Mouse (Mus musculus): ENCODE data around the gene Siva1. TPM values are rescaled to one million over a fixed set of nuclear protein-coding genes. Genes with fewer than 3 reads are reported as not detected.

Siva1 gene
- total RNA-seq, 2 experiments from 2014 or later, result 113 to 339 TPM

DNA sequence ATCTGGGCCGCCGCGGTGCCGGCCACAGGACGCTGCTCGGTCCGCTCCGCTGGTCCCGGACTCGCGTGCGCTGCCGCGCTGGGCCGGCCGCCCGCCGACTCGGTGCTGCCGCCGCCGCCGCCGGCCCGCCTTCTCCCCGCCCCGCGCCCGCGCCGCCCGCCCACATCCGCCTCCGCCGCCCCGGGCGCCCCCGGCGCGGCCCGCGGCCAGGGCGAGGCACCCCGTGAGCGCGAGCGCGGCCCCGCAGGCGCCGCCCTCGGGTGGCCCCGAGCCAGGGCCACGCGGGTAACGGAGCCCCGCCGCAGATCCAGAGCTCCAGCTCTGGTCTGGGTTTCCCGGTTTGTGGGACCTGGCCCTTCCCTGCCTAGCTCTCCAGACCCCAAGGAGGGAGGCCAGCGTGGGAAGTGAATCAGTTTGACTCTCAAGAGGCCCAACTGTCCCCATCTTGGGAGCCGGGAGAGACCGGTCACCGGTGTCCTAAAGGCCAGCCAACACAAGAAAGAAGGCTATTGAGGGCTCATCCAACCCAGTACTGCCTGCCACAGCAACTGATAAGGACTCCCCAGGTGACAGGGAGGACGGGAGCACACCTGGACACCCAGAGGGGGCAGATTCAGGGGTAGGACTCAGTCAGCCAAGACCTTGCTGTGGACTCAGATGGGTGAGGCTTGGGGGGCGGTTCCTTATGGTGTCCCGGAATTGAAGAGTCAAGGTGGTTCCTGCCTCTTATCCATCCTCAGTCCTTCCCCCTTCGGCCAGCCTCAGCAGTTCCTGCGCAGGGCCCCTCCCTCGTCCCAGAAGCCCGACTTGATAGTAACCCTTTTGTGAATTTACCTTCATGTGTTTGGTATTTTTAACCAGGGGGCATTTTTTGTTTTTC, 29.9 kb downstream of the Siva1 start, which contains the start of gene Akt1:
Gene Akt1 (minus strand): TSS at position 753 of the 880 bp plus-strand sequence.
- peak; percentile 39 for ATAC-seq (replicated peaks; ENCODE audit: poor library complexity, severe bottlenecking)

DNA sequence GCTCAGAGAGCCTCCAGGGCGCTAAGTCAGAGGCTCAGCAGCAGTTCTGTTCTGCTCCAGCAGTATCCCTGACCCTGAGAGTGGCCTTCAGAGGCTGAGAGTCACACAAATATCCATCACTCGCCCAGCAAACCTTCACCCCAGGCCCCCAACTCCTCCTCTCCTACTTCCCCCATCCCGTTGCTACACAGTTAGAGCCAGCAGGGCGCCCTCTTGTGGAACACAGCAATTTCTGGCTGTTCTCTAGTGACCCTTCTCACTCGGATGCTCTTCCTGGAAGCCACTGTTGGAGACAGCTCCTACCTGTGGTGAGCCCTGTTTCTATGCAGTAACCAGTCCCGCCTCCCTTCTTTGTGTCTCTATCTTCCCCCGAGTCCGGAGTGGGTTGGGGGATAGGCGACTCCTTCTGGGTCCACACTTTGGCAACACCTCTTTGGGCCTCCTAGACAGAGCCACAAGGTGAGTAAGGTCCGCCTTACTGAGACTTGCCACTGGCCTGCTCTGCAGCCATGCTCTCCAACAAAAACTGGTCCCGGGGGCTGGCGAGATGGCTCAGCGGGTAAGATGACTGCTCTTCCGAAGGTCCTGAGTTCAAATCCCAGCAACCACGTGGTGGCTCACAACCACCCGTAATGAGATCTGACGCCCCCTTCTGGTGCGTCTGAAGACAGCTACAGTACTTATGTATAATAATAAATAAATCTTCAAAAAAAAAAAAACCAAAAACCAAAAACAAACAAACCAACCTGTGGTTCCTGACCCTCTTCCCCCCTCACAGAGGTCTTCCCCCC, 31.0 kb downstream of the Siva1 start:
- ATAC-seq (replicated peaks; ENCODE audit: poor library complexity, severe bottlenecking), result peak; percentile 49

DNA sequence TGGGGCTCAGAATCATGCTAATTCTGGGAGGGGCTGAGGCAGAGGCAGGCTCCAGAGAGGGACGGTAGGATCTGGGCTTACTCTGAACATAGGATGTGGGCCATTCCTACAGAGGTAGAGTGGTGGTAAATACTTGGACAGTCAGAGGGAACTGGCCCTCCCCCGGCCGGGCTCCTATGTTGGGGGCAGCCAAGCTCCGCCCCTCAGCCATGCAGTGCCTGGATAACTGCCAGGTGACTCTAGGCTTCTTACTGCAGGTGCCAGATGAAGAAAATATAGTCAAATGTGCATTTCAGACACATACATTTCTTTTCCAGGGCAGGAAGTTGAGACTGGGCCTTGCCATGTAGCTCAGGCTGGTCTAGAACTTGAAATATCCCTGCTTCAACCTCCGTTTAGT, 32.6 kb downstream of the Siva1 start:
- no peak for ATAC-seq (replicated peaks; ENCODE audit: poor library complexity, severe bottlenecking)

DNA sequence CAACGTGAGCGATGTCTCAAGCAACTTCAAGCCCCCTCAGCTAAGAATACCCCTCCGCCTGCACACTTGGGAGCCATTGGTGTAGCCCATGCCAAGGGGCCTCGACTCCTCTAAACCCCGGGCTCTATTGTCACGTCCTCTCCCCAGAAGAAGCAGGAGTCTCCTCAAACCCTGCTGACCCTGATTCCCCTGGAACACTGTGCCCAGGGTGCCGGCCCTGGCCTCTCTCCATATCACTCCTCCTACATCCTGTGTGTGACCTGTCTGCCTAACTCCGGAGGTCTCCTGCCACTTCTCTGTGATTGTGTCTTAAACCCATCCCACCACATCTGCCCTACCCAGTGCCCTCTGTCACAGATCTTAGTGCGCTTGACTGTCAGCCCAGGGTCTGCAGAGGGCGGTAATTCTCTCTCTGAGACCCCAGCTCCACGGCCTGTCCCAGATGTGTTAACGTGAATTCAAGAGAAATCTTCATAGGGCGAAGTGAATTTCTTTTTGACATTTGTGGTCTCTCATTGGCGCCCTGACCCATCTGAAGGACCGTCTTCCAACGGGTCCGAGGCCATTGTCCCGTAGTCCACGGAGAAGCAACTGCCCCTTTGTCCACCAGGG, 33.6 kb downstream of the Siva1 start:
- no peak for ATAC-seq (replicated peaks; ENCODE audit: poor library complexity, severe bottlenecking)

DNA sequence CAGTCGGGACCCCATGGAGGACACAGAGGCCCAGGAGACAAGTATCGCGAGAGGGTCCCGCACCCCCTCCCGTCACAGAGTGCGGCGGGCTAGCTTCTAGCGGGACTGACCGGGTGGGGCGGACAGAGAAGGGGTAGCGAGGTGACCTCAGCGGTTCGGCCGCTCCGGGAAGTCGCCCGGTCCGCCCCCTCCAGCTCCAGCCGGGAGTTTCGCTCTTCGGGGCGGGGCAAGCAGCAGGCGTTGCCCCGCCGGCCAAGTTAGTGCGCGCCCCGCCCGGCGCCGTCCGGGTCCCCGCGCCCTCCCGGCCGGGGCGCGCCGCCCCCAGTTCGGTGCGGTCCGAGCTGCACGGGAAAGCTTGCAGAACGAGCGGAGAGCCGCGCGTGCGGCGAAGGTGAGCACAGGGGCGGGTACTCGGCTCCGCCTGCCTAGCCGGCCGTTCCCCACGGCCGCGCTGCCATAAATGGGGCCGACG, 34.1 kb downstream of the Siva1 start, which contains the start of gene Zbtb42:
Gene Zbtb42 (plus strand): TSS at position 274 of the 472 bp plus-strand sequence.
- peak; percentile 36 for ATAC-seq (replicated peaks; ENCODE audit: poor library complexity, severe bottlenecking)

DNA sequence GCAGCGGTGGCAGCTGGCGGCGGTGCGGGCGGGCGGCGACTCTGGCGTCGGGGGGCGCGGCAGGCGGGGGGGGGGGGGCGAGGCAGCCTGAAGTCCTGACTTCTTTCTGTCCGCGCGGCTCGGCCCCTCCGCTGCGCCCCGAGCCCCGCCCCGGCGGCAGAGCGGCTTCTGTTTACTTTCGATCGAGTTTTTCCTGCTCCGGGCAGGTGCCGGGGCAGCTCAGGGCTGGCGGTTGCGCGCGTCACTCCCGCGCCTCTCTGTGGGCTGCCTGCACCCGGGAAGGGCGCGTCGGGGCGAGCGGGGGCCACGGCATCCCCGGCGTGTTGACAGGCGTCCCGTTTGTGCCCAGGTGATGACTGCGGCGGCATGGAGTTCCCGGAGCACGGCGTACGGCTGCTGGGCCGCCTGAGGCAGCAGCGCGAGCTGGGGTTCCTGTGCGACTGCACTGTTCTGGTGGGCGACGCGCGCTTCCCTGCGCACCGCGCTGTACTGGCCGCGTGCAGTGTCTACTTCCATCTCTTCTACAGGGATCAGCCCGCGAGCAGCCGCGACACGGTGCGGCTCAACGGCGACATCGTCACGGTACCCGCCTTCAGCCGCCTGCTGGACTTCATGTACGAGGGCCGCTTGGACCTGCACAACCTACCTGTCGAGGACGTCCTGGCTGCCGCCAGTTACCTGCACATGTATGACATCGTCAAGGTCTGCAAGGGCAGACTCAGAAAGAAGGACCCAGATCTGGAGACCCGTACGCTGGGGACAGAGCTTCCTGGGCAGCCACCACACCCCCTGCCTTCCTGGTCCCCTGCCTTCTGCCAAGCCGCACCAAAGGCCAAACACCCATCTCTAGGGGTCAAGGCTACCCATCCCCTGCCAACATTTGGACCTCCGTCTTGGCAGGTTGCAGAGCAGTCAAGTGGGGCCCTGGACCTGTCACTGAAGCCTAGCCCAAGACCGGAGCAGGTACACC, 34.8 kb downstream of the Siva1 start:
- ATAC-seq (replicated peaks; ENCODE audit: poor library complexity, severe bottlenecking), result peak; percentile 14; the same call in 1 of the 2 replicates

DNA sequence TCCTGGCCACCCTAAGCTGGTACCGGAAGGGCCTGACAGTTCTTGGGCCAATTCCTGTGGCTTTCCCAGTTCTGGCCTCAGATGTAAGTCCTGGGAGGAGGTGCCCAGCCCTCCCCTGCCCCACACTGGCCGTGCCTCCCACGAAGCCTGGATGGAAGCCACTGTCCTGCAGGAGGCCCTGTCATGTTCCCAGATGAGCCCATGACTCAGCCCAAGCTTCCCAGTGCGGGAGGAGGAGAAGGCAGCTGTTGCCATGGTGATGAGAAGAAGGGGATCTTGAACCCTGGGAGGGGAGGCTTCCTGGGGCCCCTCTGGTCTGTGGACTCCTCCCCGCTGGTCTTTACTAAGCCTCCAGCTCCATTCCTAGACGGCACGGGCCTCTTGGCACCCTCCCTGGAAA, 38.9 kb downstream of the Siva1 start:
- no peak for ATAC-seq (replicated peaks; ENCODE audit: poor library complexity, severe bottlenecking)

DNA sequence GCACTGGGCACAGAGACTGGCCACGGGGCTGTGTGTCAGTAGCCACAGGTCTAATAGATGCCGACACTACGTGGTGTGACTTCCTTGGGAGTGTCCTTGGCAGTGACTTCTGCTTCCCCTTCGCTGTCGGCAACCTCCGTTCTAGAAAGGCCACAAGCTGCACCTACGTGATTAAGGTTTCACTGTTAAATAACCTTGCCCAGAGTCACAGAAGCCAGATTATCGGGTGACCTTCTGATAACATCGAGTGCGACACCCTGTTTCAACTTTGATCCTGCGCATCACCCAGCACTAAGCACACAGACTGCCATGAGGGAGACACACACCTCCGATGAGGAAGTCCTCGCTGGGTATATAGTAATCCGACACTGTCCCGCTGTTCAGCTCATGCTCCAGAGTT, 44.0 kb downstream of the Siva1 start:
- ATAC-seq (replicated peaks; ENCODE audit: poor library complexity, severe bottlenecking), result peak; percentile 70

DNA sequence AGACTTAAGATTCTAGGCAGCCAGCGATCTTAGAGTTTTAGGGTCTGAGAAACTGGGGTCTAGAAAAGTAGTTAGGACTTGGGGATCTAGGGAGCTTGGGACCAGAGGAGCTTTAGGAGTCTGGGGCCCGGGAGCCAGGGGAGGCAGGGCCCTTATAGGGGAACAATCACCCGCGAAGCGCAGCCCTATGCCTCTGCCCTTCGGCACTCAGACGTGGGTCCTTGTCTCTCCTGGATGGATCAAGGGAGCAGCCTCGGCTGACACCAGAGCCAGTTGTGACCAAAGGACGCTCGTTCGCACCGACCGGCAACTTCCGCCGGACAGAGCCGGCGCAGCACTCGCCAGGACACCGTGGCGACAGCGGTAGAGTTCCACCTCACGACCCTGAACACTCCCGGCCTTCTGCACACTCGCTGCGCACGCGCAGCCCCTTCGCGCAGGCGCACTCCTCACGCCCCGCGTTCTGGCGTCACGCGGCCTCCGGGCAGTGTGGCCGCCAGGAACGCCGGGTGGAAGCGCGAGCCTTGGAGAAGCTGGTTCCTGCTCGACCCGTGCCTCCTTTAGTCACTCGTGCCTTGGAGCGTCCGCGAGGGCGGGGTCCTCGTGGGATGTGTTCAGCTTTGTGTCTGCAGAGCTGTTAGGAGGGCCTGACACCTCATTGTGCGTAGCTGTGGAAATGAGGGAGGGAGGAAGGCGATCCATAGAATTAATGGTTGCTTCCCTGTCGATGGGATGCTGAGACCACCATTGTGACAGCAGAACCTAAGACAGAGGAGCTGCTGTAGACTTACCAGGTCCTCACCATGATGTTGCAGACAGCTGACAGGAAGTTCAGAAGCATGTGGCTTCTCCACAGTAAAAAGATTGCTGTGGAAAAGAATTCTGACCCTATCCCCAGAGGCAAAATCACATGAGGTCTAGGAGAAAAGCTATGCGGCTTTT, 49.0 kb downstream of the Siva1 start:
- ATAC-seq (replicated peaks; ENCODE audit: poor library complexity, severe bottlenecking), result peak; percentile 85

DNA sequence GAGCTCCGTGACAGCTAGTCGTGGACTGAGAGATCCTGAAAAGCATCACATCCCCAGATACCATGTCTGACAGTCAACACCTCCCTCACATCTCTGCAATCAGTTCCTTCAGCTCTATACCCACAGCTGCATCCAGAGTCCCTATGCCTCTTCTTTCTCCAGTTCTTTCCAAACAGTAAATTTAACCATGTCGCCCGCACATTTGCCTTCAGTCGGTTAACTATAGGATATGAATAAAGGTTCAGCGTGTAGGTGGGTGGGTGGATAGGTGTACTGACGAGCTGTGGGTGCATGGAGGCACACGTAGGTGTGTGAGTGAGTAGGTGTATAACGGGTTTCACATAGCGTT, 49.6 kb downstream of the Siva1 start:
- ATAC-seq (replicated peaks; ENCODE audit: poor library complexity, severe bottlenecking), result no peak

DNA sequence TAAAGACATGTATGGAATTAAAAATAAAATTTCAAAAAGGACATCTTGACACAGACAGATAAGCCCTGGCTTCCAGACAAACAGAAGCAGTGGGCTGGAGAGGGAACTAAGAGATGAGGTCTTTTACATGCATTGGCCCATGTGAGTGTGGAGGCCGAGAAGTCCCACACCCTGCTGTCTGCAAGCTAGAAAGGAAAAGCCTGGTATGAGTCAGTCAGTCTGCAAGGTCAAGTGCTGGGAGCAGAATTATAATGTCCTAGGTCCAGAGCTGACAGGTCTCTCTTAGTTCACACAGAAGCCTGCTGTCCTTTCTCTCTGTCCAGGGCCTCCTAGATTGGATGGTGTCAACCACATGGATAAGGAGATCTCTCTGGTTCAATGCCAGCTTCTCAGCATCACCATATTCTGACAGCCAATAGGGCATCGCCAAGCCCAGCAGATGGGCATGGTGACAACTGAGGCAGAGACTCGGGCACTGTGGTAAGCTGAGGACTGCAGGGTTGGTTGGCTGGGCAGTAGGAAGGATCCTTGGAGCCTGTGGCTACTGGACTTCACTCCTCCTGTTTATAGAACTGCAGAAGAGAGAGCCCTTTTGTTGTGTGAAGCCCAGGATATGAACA, 52.4 kb downstream of the Siva1 start:
- no peak for ATAC-seq (replicated peaks; ENCODE audit: poor library complexity, severe bottlenecking)

Other genes with a start within 250 kb of the Siva1 start
- gene A530016L24Rik, start 155.2 kb upstream of the Siva1 start, total RNA-seq (2014; fragmentation: Nextera tagmentation), result not detected in 2 replicates
- gene A530016L24Rik, start 155.2 kb upstream of the Siva1 start, total RNA-seq (2017), result not detected in 2 replicates
- gene Tmem179, start 127.9 kb upstream of the Siva1 start, total RNA-seq (2014; fragmentation: Nextera tagmentation), result not detected in 2 replicates
- not detected in 2 replicates for gene Tmem179, start 127.9 kb upstream of the Siva1 start, total RNA-seq (2017)
- 18.1 and 23.3 TPM in 2 replicates for gene Inf2, start 55.9 kb upstream of the Siva1 start, total RNA-seq (2014; fragmentation: Nextera tagmentation)
- gene Inf2, start 55.9 kb upstream of the Siva1 start, total RNA-seq (2017), result 3.6 and 7.8 TPM in 2 replicates
- gene Adssl1, start 24.6 kb upstream of the Siva1 start, total RNA-seq (2014; fragmentation: Nextera tagmentation), result 128 and 139 TPM in 2 replicates
- 109 and 122 TPM in 2 replicates for gene Adssl1, start 24.6 kb upstream of the Siva1 start, total RNA-seq (2017)
- gene Akt1, start 30.2 kb downstream of the Siva1 start, total RNA-seq (2014; fragmentation: Nextera tagmentation), result 118 and 134 TPM in 2 replicates
- 73.9 and 101 TPM in 2 replicates for gene Akt1, start 30.2 kb downstream of the Siva1 start, total RNA-seq (2017)
- gene Zbtb42, start 34.1 kb downstream of the Siva1 start, total RNA-seq (2014; fragmentation: Nextera tagmentation), result 1.0 and 5.4 TPM in 2 replicates
- 0.82 and 1.3 TPM in 2 replicates for gene Zbtb42, start 34.1 kb downstream of the Siva1 start, total RNA-seq (2017)
- gene Cep170b, start 75.8 kb downstream of the Siva1 start, total RNA-seq (2014; fragmentation: Nextera tagmentation), result 1.6 and 9.2 TPM in 2 replicates
- gene Cep170b, start 75.8 kb downstream of the Siva1 start, total RNA-seq (2017), result 0.56 and 1.2 TPM in 2 replicates
- gene Pld4, start 116.0 kb downstream of the Siva1 start, total RNA-seq (2014; fragmentation: Nextera tagmentation), result 39.4 and 92.1 TPM in 2 replicates
- gene Pld4, start 116.0 kb downstream of the Siva1 start, total RNA-seq (2017), result 21.1 and 25.4 TPM in 2 replicates
- gene Ahnak2, start 158.0 kb downstream of the Siva1 start, total RNA-seq (2014; fragmentation: Nextera tagmentation), result not detected in 2 replicates
- not detected in 2 replicates for gene Ahnak2, start 158.0 kb downstream of the Siva1 start, total RNA-seq (2017)
- gene Clba1, start 164.3 kb downstream of the Siva1 start, total RNA-seq (2014; fragmentation: Nextera tagmentation), result 1.7 and 2.4 TPM in 2 replicates
- 0.30 and 1.2 TPM in 2 replicates for gene Clba1, start 164.3 kb downstream of the Siva1 start, total RNA-seq (2017)
- gene Cdca4, start 184.7 kb downstream of the Siva1 start, total RNA-seq (2014; fragmentation: Nextera tagmentation), result 65.6 and 66.5 TPM in 2 replicates
- 61.9 and 64.3 TPM in 2 replicates for gene Cdca4, start 184.7 kb downstream of the Siva1 start, total RNA-seq (2017)
- gene Gpr132, start 223.5 kb downstream of the Siva1 start, total RNA-seq (2014; fragmentation: Nextera tagmentation), result 10.4 and 20.5 TPM in 2 replicates
- gene Gpr132, start 223.5 kb downstream of the Siva1 start, total RNA-seq (2017), result 5.8 and 6.2 TPM in 2 replicates

Data from granulocyte monocyte progenitor cell, adult 5-6 weeks (primary cell).